Mouse (Mus musculus) heart, embryonic 14.5 days (tissue): ENCODE data around the gene Slc25a12. TPM values are rescaled to one million over a fixed set of nuclear protein-coding genes. Genes with fewer than 3 reads are reported as not detected.

Experiments used
- ATAC-seq: fragments of 200-750 bp; cut with Nextera tagmentation; 2 replicates; pipeline ENCODE4 v1.8.0; 2017; ENCODE audit warnings: low read depth, moderate TSS enrichment; ENCODE audit not compliant: insufficient number of reproducible peaks, insufficient read depth, low FRiP score
- H3K27ac ChIP-seq, 2 experiments: fragments of 200-500 bp in 1 of 2; fragments of 300-500 bp in 1 of 2; sonication (generic) in 1 of 2; replicated peaks in 1 of 2; 2 replicates each; pipeline ENCODE4 v1.5.1; 2012 to 2014; ENCODE audit warnings: low read depth in 2 of 2, low read length in 2 of 2, control low read depth in 1 of 2, mild to moderate bottlenecking in 1 of 2, mixed read lengths in 1 of 2; ENCODE audit not compliant: control insufficient read depth in 1 of 2, insufficient read depth in 1 of 2
- H3K27me3 ChIP-seq: fragments of 300-500 bp; sonication (generic); 2 replicates; pipeline ENCODE4 v1.6.1; 2014; ENCODE audit warnings: mild to moderate bottlenecking, low read length, control low read depth; ENCODE audit not compliant: control insufficient read depth, insufficient read depth
- H3K36me3 ChIP-seq: fragments of 300-500 bp; sonication (generic); 2 replicates; pipeline ENCODE4 v1.6.1; 2014; ENCODE audit warnings: mild to moderate bottlenecking, control low read depth, low read length, mixed read lengths; ENCODE audit not compliant: control insufficient read depth, insufficient read depth
- H3K4me1 ChIP-seq, 2 experiments: fragments of 200-500 bp in 1 of 2; fragments of 300-500 bp in 1 of 2; sonication (generic) in 1 of 2; 2 replicates each; pipeline ENCODE4 v1.6.1; 2012 to 2014; ENCODE audit warnings: low read length in 2 of 2, control low read depth in 1 of 2, mixed read lengths in 1 of 2; ENCODE audit not compliant: control insufficient read depth in 2 of 2, insufficient read depth in 2 of 2
- H3K4me2 ChIP-seq: fragments of 300-500 bp; sonication (generic); 2 replicates; pipeline ENCODE4 v1.6.1; 2014; ENCODE audit warnings: mild to moderate bottlenecking, low read length
- H3K4me3 ChIP-seq, 2 experiments: fragments of 200-500 bp in 1 of 2; fragments of 300-500 bp in 1 of 2; sonication (generic) in 1 of 2; 2 replicates each; pipeline ENCODE4 v1.5.1; 2012 to 2014; ENCODE audit warnings: low read length in 2 of 2, mild to moderate bottlenecking in 2 of 2, control low read depth in 1 of 2, low read depth in 1 of 2, moderate library complexity in 1 of 2; ENCODE audit not compliant: control insufficient read depth in 1 of 2, insufficient read depth in 1 of 2
- H3K9ac ChIP-seq: fragments of 300-500 bp; sonication (generic); 2 replicates; pipeline ENCODE4 v1.6.1; 2014; ENCODE audit warnings: mild to moderate bottlenecking, low read length
- H3K9me3 ChIP-seq: fragments of 300-500 bp; sonication (generic); 2 replicates; pipeline ENCODE4 v1.6.1; 2016; ENCODE audit warnings: low read length, control low read depth; ENCODE audit not compliant: control insufficient read depth
- WGBS: fragments of 180-500 bp; shearing (Covaris S2); extraction: QIAGEN DNeasy Blood & Tissue Kit; methylation state at CpG from one replicate; pipeline ENCODE4 v1.1.7; 2014; 5-methylcytosine and 5-hydroxymethylcytosine counted together
- polyA plus RNA-seq: library from polyadenylated mRNA; unstranded; fragments of >200 nt; fragmentation: Nextera tagmentation; extraction: Ambion mirVana; gene quantifications from 2 replicates; pipeline ENCODE4 v1.2.1, GENCODE M21; 2014

Gene Slc25a12
- polyA plus RNA-seq, 1 experiment from 2014 or later = 118 TPM

DNA sequence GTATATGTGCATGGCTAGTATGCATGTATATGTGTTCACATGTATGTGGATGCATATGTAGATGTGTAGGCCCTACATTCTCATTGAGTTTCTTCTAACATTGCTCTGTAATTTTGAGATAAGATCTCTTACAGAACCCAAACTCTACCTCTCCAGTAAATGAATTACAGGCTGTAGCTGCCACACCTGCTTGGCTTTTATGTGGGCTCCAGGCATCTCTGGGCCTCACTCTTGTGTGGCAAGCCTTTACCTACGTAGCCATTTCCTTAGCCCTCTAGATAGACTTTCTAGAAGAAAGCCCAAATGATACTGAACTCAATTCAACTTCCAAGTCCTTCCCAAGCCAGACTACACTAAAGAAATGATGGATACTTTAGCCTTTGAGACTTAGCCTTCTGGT lies 7.4 kb downstream of the Slc25a12 start:
- no peak overlapping the region for H3K9ac ChIP-seq
- H3K4me1 ChIP-seq = peaks cover 0 to 7% of the 10 kb centered on the region in 2 experiments; a peak in 1 of 4 replicates
- H3K27ac ChIP-seq = no peak overlapping the region
- H3K9me3 ChIP-seq = no peaks in the 10 kb centered on the region
- H3K36me3 ChIP-seq = peaks cover 41% of the 10 kb centered on the region
- 82% methylated on average over 1 of the region's 1 CpGs for WGBS
- no peak overlapping the region for H3K4me2 ChIP-seq
- H3K27me3 ChIP-seq = no peaks in the 10 kb centered on the region
- H3K4me3 ChIP-seq = no peak overlapping the region
- ATAC-seq = no peak

- no peak overlapping the region for H3K4me3 ChIP-seq
- H3K4me1 ChIP-seq = peaks cover 7 to 14% of the 10 kb centered on the region in 2 experiments
- no peak overlapping the region for H3K4me2 ChIP-seq
- H3K27ac ChIP-seq = no peak overlapping the region
- H3K27me3 ChIP-seq = no peaks in the 10 kb centered on the region
- peaks cover 39% of the 10 kb centered on the region for H3K36me3 ChIP-seq
- H3K9ac ChIP-seq = no peak overlapping the region
- H3K9me3 ChIP-seq = no peaks in the 10 kb centered on the region
- WGBS = 88% methylated on average over 5 of the region's 5 CpGs
- ATAC-seq = no peak
Observed at GRCm38 (mm10) chr2:71358347-71358746, 9.2 kb downstream of the Slc25a12 start.

DNA sequence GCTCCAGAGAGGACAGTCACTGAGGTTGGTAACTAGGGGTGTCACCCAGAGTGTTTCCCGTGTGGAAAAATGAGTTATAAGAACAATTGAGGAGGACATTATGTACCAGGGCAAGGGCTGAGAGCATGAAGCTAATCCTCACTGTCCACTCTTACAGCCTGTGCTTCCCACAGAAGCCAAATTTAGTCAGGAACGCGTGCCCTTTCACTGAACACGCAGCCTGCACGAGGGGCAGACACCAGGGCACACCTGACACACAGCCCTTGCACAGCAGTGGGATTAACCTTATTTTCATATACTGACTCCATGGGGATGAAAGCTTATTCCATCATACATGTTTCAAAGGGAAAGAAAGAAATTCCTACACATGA lies 13.5 kb downstream of the Slc25a12 start:
- H3K4me2 ChIP-seq = peak overlapping the region; percentile 26
- H3K27me3 ChIP-seq = no peaks in the 10 kb centered on the region
- 37% methylated on average over 5 of the region's 5 CpGs for WGBS
- H3K27ac ChIP-seq = peak overlapping the region; percentile 75 to 82
- ATAC-seq = no peak
- H3K4me1 ChIP-seq = peaks cover 9 to 16% of the 10 kb centered on the region in 2 experiments
- H3K4me3 ChIP-seq = no peak overlapping the region
- no peaks in the 10 kb centered on the region for H3K9me3 ChIP-seq
- H3K9ac ChIP-seq = no peak overlapping the region
- peaks cover 16% of the 10 kb centered on the region for H3K36me3 ChIP-seq

DNA sequence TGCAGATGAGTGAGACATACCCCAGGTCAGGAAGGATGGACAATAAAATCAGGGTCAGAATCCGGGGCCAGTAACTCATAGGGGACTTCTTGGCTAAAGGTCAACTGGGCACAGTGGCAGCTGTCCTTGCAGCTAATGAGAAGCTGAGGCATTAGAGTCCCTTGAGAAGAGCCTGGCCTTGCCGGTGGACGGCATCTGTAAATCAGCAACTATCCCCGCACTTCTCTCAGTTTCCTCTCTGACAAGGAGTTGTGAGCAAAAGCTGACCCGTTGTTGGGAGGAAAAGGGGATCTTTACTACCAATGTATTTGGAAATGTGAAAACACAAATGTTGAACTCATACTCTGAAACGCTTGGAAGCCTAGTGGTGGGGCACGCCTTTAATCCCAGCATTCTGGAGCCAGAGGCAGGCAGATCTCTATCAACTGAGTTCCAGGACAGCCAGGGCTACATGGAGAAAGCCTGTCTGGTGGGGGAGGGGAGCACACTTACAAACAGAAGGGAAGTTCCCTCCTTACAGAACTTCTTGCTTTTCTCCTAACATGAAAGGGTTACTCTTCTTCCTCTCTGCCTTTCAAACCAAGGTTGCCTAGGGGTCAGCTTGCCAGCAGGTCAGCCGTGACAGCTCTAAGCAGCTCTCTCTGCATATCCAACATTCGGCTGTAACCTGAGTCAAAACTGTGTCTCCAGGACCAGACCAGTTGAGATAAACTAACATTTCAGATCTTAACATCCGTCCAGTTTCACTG lies 14.1 kb downstream of the Slc25a12 start:
- no peak for ATAC-seq

DNA sequence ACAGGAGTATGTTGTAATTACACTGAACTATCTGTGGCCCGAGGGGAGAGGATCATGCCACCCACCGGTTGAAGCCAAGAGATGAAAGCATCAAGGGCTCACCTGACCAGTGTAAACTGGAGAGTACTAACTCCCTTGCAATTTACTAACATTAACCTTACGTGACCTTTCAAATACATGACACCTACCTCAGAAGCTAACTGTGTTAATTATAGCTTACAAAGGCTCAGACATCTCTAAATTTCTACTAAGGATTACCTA lies 15.9 kb downstream of the Slc25a12 start:
- ATAC-seq = no peak

More for the DNA sequence above, 14.1 kb downstream of the Slc25a12 start:
- Histone ChIP-seq H3K27ac (peak overlapping the region; percentile 75 to 82), H3K4me3 (no peak overlapping the region), H3K9me3 (no peaks in the 10 kb centered on the region), H3K9ac (no peak overlapping the region), H3K4me2 (peak overlapping the region; percentile 26), H3K4me1 (peaks cover 9 to 16% of the 10 kb centered on the region in 2 experiments), H3K36me3 (peaks cover 10% of the 10 kb centered on the region), H3K27me3 (no peaks in the 10 kb centered on the region)
- WGBS = 55% methylated on average over 10 of the region's 10 CpGs

DNA sequence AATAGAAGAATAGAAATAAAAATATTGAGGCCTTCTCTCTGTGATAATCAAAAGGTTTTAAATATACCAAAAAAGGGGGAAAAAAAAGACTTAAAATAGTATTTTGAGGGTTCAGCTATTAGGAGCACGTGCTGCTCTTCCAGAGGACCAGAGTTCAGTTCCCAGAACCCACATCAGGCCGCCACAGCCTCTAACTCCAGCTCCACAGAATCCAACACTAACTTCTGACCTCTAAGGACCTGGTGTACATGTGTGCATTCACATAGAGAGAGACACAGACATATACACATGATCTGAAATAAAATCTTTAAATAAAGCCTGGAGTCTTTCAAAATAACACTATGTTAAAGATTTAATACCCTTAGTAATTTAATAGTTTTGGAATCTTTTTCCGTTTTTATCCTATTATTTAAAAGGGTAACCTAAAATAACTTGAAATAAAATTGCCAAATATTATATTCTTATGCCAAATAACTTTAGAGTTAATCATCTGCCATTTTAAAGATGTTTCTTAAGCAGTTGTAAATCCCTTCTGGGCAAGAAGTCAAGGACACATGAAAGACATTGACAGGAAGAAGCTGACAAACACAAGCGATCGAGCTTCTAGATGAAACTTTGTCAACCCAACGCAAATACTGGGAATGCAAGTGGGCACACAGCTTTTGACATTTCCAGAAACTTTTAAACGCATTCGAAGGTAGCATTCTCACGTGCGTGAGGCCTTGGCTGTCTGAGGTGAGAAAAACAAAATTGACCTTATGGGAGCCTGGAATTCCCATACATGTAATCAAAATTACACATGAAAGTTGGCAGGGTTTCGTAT lies 16.4 kb downstream of the Slc25a12 start:
- Histone ChIP-seq H3K9me3 (no peaks in the 10 kb centered on the region), H3K4me2 (no peak overlapping the region), H3K4me3 (no peak overlapping the region), H3K36me3 (no peaks in the 10 kb centered on the region), H3K4me1 (peaks cover 9 to 16% of the 10 kb centered on the region in 2 experiments), H3K27ac (no peak overlapping the region), H3K27me3 (no peaks in the 10 kb centered on the region), H3K9ac (no peak overlapping the region)
- WGBS = 87% methylated on average over 11 of the region's 11 CpGs
- ATAC-seq = no peak

More for the DNA sequence above, 15.9 kb downstream of the Slc25a12 start:
- H3K9me3 ChIP-seq = no peaks in the 10 kb centered on the region
- 82% methylated on average over 3 of the region's 3 CpGs for WGBS
- no peak overlapping the region for H3K27ac ChIP-seq
- H3K4me1 ChIP-seq = peaks cover 9 to 16% of the 10 kb centered on the region in 2 experiments
- no peaks in the 10 kb centered on the region for H3K27me3 ChIP-seq
- no peaks in the 10 kb centered on the region for H3K36me3 ChIP-seq
- no peak overlapping the region for H3K9ac ChIP-seq
- H3K4me3 ChIP-seq = no peak overlapping the region
- no peak overlapping the region for H3K4me2 ChIP-seq

- H3K9ac ChIP-seq = no peak overlapping the region
- ATAC-seq = no peak
- peaks cover 9 to 16% of the 10 kb centered on the region in 2 experiments for H3K4me1 ChIP-seq
- H3K9me3 ChIP-seq = no peaks in the 10 kb centered on the region
- WGBS = 64% methylated on average over 7 of the region's 7 CpGs
- H3K36me3 ChIP-seq = no peaks in the 10 kb centered on the region
- no peaks in the 10 kb centered on the region for H3K27me3 ChIP-seq
- H3K4me2 ChIP-seq = no peak overlapping the region
- no peak overlapping the region for H3K4me3 ChIP-seq
- H3K27ac ChIP-seq = no peak overlapping the region
Observed at GRCm38 (mm10) chr2:71350181-71350580, 17.4 kb downstream of the Slc25a12 start.
